Mouse (Mus musculus): ENCODE results near the gene Gm20897.
"Not testable (repeated sequence)": the region's sequence is repeated elsewhere in the genome, so short reads cannot be mapped to it uniquely, and the experiment has no call there.

Gm20897 gene

GRCm38 (mm10) chrY:38502138-38502537 lies at the start of gene Gm20897:
Gm20897 (minus strand) TSS chrY:38502238.
- DNase-seq (ENCODE audit: low read depth, low spot score): not testable (repeated sequence)
